Mouse (Mus musculus): ENCODE measurements around the gene Arhgef12. TPM values are rescaled to one million over a fixed set of nuclear protein-coding genes. Genes with fewer than 3 reads are reported as not detected.

The Arhgef12 gene
- polyA plus RNA-seq, 1 experiment from 2014 or later = 11.2 TPM

DNA sequence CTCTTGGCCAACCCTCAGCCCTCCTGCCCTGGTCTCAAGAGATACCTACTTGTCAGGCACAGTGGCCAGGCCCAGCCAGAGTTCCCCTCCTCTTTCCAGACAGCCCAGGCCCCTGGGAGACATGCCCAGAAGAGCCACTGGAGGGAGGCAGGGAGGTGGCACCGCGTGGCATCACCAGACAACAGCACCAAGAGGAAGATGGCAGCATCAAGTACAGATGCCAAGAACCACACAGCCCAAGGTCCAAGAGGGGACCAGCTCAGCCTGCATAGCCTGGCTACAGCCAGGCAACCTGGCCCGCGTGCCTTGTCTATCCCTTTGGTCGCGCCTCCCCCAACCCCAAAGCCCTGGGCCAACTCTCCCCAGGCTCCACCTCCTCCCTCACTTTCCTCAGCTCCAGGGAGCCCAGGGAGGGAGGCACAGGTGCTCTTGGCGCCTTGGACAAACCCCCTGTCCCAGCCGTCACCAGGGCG lies 163.9 kb downstream of the Arhgef12 start:
- Histone ChIP-seq H3K4me2 (ENCODE audit: low read length) (peak overlapping the region; percentile 100), H3K9me3 (replicated peaks; ENCODE audit: low read length) (no peaks in the 10 kb centered on the region), H3K27me3 (ENCODE audit: insufficient read depth, low read length) (no peaks in the 10 kb centered on the region), H3K4me3 (replicated peaks; ENCODE audit: low read depth, low read length) (peak overlapping the region; percentile 73), H3K36me3 (ENCODE audit: insufficient read depth, low read length) (no peaks in the 10 kb centered on the region), H3K9ac (ENCODE audit: low read depth, low read length) (0 out of 2 replicates have a peak overlapping the region, but pooled peaks have one; percentile 84), H3K27ac (no peak overlapping the region), H3K4me1 (replicated peaks; ENCODE audit: insufficient read depth, low read length) (peaks cover 9% of the 10 kb centered on the region; the same call in 1 of the 2 replicates)
- DNase-seq (ENCODE audit: low spot score) = peak; percentile 57
- 13% methylated on average over 9 of the region's 9 CpGs for WGBS
- ATAC-seq (replicated peaks; ENCODE audit: low FRiP score, low read depth) = peak; percentile 22; the same call in 1 of the 2 replicates
- peak; percentile 57 for TF ChIP-seq CTCF (IDR thresholded peaks at IDR 0.05; ENCODE audit: low read depth)

DNA sequence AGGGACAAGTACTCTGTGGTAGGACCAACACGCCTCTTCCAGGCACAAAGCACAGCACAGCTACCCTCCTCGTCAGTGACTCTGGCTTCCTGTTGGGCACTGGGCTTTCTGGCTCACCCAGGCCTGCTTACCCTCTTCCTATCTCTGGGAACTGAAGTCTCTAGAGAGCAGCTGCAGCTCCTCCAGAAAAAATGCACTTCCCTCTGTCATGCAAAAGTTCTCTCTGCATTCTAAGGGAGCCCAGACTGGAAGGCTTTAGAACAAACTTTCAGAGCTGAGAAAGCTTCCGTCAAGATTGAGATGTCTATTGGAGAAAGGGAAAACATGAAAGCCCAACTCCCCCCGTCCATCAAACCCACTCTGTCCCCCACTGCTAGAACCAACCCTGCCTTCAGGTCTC lies 164.9 kb downstream of the Arhgef12 start:
- 70% methylated on average over 4 of the region's 4 CpGs for WGBS
- no peak for TF ChIP-seq CTCF (IDR thresholded peaks at IDR 0.05; ENCODE audit: low read depth)
- ATAC-seq (replicated peaks; ENCODE audit: low FRiP score, low read depth) (no peak), DNase-seq (ENCODE audit: low spot score) (no peak)
- no peaks in the 10 kb centered on the region for H3K36me3 ChIP-seq (ENCODE audit: insufficient read depth, low read length)
- H3K4me2 ChIP-seq (ENCODE audit: low read length) = no peak overlapping the region
- H3K4me1 ChIP-seq (replicated peaks; ENCODE audit: insufficient read depth, low read length) = peaks cover 9% of the 10 kb centered on the region; the same call in 1 of the 2 replicates
- H3K27ac ChIP-seq = no peak overlapping the region
- no peak overlapping the region for H3K9ac ChIP-seq (ENCODE audit: low read depth, low read length)
- no peak overlapping the region for H3K4me3 ChIP-seq (replicated peaks; ENCODE audit: low read depth, low read length)
- H3K27me3 ChIP-seq (ENCODE audit: insufficient read depth, low read length) = no peaks in the 10 kb centered on the region
- no peaks in the 10 kb centered on the region for H3K9me3 ChIP-seq (replicated peaks; ENCODE audit: low read length)

DNA sequence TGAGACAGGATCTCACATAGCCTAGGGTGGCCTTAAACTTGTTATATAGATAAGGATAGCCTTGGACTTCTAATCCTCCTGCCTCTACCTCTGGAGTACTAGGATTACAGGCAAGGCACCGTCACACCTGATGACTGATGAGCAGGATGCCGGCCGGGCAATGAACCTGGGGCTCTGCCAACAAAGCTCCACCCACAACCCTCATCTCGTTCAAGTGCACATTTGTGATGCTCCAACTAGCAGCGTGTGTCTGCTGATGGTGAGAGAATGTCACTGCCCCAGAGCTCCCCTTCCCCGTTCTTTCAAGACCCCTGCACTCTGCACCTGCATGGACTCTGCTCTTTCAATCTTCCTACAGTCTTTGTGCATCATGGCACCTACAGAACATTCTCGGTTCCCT lies 174.9 kb downstream of the Arhgef12 start:
- H3K4me3 ChIP-seq (replicated peaks; ENCODE audit: low read depth, low read length) = no peak overlapping the region
- H3K9me3 ChIP-seq (replicated peaks; ENCODE audit: low read length) = no peaks in the 10 kb centered on the region
- H3K36me3 ChIP-seq (ENCODE audit: insufficient read depth, low read length) = no peaks in the 10 kb centered on the region
- no peaks in the 10 kb centered on the region for H3K4me1 ChIP-seq (replicated peaks; ENCODE audit: insufficient read depth, low read length)
- no peak for DNase-seq (ENCODE audit: low spot score)
- H3K27ac ChIP-seq = no peak overlapping the region
- WGBS = 24% methylated on average over 7 of the region's 7 CpGs
- H3K4me2 ChIP-seq (ENCODE audit: low read length) = no peak overlapping the region
- TF ChIP-seq CTCF (IDR thresholded peaks at IDR 0.05; ENCODE audit: low read depth) = no peak
- no peaks in the 10 kb centered on the region for H3K27me3 ChIP-seq (ENCODE audit: insufficient read depth, low read length)
- no peak overlapping the region for H3K9ac ChIP-seq (ENCODE audit: low read depth, low read length)
- no peak for ATAC-seq (replicated peaks; ENCODE audit: low FRiP score, low read depth)

DNA sequence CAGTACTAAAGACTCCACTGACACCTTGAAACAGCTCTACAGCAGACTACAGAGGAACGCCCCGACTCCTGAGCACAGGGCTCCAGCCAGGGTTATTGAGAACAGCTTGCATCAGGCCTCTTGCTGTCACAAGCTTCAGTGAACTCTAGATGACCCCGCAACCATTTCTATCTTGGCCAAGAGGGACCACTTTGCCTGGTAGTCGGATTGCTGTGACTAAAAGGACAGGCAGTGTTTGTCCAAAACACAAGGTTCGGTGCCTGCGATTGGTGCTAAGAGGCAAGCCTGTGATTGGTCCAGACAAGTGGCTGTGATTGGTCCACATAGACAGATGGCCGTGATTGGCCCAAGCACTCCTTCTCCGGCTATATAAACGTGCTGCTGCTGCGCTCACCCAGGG lies 179.5 kb downstream of the Arhgef12 start:
- no peaks in the 10 kb centered on the region for H3K9me3 ChIP-seq (replicated peaks; ENCODE audit: low read length)
- no peak overlapping the region for H3K27ac ChIP-seq
- no peak for ATAC-seq (replicated peaks; ENCODE audit: low FRiP score, low read depth)
- 58% methylated on average over 10 of the region's 10 CpGs for WGBS
- no peak overlapping the region for H3K4me2 ChIP-seq (ENCODE audit: low read length)
- peak; percentile 28 for DNase-seq (ENCODE audit: low spot score)
- no peak for TF ChIP-seq CTCF (IDR thresholded peaks at IDR 0.05; ENCODE audit: low read depth)
- no peaks in the 10 kb centered on the region for H3K27me3 ChIP-seq (ENCODE audit: insufficient read depth, low read length)
- H3K4me1 ChIP-seq (replicated peaks; ENCODE audit: insufficient read depth, low read length) = no peaks in the 10 kb centered on the region
- H3K36me3 ChIP-seq (ENCODE audit: insufficient read depth, low read length) = no peaks in the 10 kb centered on the region
- H3K4me3 ChIP-seq (replicated peaks; ENCODE audit: low read depth, low read length) = no peak overlapping the region
- H3K9ac ChIP-seq (ENCODE audit: low read depth, low read length) = no peak overlapping the region

DNA sequence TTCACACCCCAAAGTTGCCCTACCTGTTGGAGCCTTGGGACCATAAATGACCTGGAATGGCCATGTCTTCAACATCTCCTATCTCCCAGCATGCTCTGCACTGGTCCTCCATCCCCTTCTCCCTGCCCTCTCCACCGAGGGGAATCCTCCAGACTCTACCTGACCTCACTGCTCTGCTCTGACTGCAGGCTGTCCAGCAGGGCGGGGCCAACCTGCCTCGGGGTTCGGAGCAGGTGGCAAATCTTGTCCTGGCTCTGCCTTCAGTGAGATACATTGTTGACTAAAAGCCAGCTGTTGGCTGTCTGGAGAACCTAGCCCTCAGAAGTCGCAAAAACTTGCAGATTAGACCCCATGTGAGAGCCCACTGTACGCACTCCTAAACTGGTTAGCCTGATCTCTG lies 180.5 kb downstream of the Arhgef12 start:
- WGBS = 77% methylated on average over 6 of the region's 6 CpGs
- TF ChIP-seq CTCF (IDR thresholded peaks at IDR 0.05; ENCODE audit: low read depth) = no peak
- Histone ChIP-seq H3K27ac (no peak overlapping the region), H3K27me3 (ENCODE audit: insufficient read depth, low read length) (no peaks in the 10 kb centered on the region), H3K4me1 (replicated peaks; ENCODE audit: insufficient read depth, low read length) (no peaks in the 10 kb centered on the region), H3K4me3 (replicated peaks; ENCODE audit: low read depth, low read length) (no peak overlapping the region), H3K9me3 (replicated peaks; ENCODE audit: low read length) (no peaks in the 10 kb centered on the region), H3K9ac (ENCODE audit: low read depth, low read length) (no peak overlapping the region), H3K4me2 (ENCODE audit: low read length) (no peak overlapping the region), H3K36me3 (ENCODE audit: insufficient read depth, low read length) (no peaks in the 10 kb centered on the region)
- DNase-seq (ENCODE audit: low spot score) (no peak), ATAC-seq (replicated peaks; ENCODE audit: low FRiP score, low read depth) (no peak)

DNA sequence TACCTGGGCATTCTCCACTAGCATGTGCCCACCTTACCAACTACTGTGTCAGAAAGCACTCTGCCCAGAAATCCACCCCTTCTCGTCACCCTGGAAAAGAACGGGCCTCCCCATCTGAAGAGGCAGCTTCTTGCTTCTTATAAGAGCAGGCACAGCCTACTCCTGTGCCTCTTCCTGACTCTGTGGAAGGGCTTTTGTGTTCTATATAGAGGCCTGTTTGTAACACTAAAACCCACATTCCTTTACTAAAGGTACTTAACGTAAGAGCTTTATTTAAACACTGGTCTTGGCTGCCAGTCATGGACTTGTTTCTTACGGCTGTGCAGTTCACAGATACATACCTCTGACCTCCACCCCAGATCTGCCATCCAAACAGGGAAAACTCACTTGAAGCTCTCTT lies 185.2 kb downstream of the Arhgef12 start:
- DNase-seq (ENCODE audit: low spot score) (no peak), ATAC-seq (replicated peaks; ENCODE audit: low FRiP score, low read depth) (no peak)
- H3K27ac ChIP-seq = no peak overlapping the region
- no peaks in the 10 kb centered on the region for H3K4me1 ChIP-seq (replicated peaks; ENCODE audit: insufficient read depth, low read length)
- WGBS = 86% methylated on average over 4 of the region's 4 CpGs
- no peaks in the 10 kb centered on the region for H3K9me3 ChIP-seq (replicated peaks; ENCODE audit: low read length)
- H3K27me3 ChIP-seq (ENCODE audit: insufficient read depth, low read length) = no peaks in the 10 kb centered on the region
- no peak overlapping the region for H3K4me2 ChIP-seq (ENCODE audit: low read length)
- no peak for TF ChIP-seq CTCF (IDR thresholded peaks at IDR 0.05; ENCODE audit: low read depth)
- no peaks in the 10 kb centered on the region for H3K36me3 ChIP-seq (ENCODE audit: insufficient read depth, low read length)
- H3K4me3 ChIP-seq (replicated peaks; ENCODE audit: low read depth, low read length) = no peak overlapping the region
- H3K9ac ChIP-seq (ENCODE audit: low read depth, low read length) = no peak overlapping the region

DNA sequence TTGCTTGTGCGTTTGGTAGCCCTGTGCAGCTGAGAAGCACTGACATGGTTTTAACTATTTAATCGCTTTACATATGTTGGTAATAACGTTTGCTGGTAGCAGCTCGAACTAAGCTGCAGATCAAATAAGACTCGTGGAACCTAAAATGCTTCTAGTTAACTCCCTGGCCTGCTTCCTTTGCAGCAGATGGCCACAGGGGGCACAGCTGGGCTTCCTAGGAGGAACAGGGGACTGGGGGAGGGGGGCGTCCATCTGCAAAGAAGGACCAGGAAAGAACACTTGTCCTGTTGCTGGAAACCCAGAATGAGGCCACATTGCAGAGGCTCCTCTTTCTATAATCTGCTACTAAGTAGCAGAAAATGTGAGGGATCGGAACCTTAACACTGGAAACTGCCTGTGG lies 186.8 kb downstream of the Arhgef12 start:
- H3K27me3 ChIP-seq (ENCODE audit: insufficient read depth, low read length) = no peaks in the 10 kb centered on the region
- no peak overlapping the region for H3K27ac ChIP-seq
- DNase-seq (ENCODE audit: low spot score) (peak; percentile 56), ATAC-seq (replicated peaks; ENCODE audit: low FRiP score, low read depth) (no peak)
- WGBS = 49% methylated on average over 7 of the region's 7 CpGs
- H3K4me3 ChIP-seq (replicated peaks; ENCODE audit: low read depth, low read length) = no peak overlapping the region
- no peaks in the 10 kb centered on the region for H3K36me3 ChIP-seq (ENCODE audit: insufficient read depth, low read length)
- H3K4me1 ChIP-seq (replicated peaks; ENCODE audit: insufficient read depth, low read length) = no peaks in the 10 kb centered on the region
- no peak overlapping the region for H3K9ac ChIP-seq (ENCODE audit: low read depth, low read length)
- TF ChIP-seq CTCF (IDR thresholded peaks at IDR 0.05; ENCODE audit: low read depth) = peak; percentile 57
- H3K9me3 ChIP-seq (replicated peaks; ENCODE audit: low read length) = no peaks in the 10 kb centered on the region
- H3K4me2 ChIP-seq (ENCODE audit: low read length) = no peak overlapping the region
